Mouse (Mus musculus): ENCODE data around the gene Dpt.

Dpt gene

DNA sequence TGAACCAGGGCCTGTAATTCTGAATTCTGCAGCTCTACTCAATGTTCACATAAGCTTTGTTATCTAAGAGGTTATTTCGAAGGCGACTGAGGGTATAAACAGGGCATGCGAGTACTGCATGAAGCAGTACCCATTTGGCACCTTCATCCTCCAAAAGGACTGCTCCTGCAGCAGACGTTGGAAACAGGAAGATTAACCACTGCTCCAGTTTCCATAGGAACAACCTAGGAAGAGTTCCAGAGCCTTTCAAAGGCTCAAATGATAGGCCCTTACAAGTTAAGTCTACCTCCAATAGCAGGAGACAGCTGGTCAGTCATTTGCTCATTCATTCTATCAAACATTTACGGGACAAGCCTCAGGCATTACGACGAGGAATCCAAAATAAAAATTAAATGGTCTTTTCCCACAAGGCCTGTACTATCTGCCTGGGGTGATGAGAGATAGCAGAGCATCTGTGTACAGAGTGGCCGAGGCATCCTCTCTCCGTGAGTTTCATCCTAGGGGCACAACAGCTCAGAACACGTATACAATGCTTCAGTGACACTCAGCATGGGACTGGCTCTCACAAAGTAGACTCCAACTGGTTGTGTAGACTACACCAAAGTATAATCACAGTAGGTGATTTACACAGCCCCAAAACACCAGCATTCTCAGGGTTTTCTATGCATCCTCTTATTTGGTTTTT, 8.4 kb downstream of the Dpt start:
- TF ChIP-seq NANOG (IDR thresholded peaks at IDR 0.05; ENCODE audit: borderline replicate concordance, low read length) (no peak), CTCF (conservative IDR thresholded peaks at IDR 0.05; ENCODE audit: low read length) (no peak), POU5F1 (IDR thresholded peaks at IDR 0.05; ENCODE audit: borderline replicate concordance, low read length) (no peak)
- Histone ChIP-seq H3K27me3 (ENCODE audit: insufficient read depth, low read length) (no peaks in the 10 kb centered on the region), H3K9me3 (ENCODE audit: low read length) (0 out of 2 replicates have a peak, but pooled peaks cover 2% of the 10 kb centered on the region), H3K36me3 (ENCODE audit: insufficient read depth, low read length) (no peaks in the 10 kb centered on the region), H3K4me3 (replicated peaks; ENCODE audit: low read length) (no peak overlapping the region), H3K4me1 (replicated peaks; ENCODE audit: low read depth, low read length) (no peaks in the 10 kb centered on the region)

DNA sequence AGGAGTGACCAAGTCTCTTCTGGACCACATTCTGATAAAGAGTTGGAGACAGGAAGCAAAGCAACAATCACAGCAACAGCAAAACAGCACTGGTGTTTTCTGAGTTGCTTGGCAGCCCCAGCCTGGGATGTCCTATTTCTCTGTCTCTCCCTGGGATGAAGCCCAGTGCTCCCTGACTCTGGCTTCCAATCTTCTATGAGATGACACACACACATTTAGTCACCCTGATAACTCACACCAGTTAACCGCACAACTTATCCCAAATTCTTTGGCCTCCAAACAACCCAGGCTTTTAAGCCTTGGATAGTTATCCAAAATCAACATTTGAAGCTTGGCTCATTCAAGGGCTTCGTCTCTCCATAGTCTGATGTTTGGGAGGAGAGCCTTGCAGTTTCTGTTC, 12.9 kb downstream of the Dpt start:
- Histone ChIP-seq H3K36me3 (ENCODE audit: insufficient read depth, low read length) (no peaks in the 10 kb centered on the region), H3K27me3 (ENCODE audit: insufficient read depth, low read length) (no peaks in the 10 kb centered on the region), H3K4me1 (replicated peaks; ENCODE audit: low read depth, low read length) (no peaks in the 10 kb centered on the region), H3K4me3 (replicated peaks; ENCODE audit: low read length) (no peak overlapping the region), H3K9me3 (ENCODE audit: low read length) (peaks cover 13% of the 10 kb centered on the region)
- no peak for TF ChIP-seq CTCF (conservative IDR thresholded peaks at IDR 0.05; ENCODE audit: low read length)
- TF ChIP-seq NANOG (IDR thresholded peaks at IDR 0.05; ENCODE audit: borderline replicate concordance, low read length) = no peak
- TF ChIP-seq POU5F1 (IDR thresholded peaks at IDR 0.05; ENCODE audit: borderline replicate concordance, low read length) = no peak

DNA sequence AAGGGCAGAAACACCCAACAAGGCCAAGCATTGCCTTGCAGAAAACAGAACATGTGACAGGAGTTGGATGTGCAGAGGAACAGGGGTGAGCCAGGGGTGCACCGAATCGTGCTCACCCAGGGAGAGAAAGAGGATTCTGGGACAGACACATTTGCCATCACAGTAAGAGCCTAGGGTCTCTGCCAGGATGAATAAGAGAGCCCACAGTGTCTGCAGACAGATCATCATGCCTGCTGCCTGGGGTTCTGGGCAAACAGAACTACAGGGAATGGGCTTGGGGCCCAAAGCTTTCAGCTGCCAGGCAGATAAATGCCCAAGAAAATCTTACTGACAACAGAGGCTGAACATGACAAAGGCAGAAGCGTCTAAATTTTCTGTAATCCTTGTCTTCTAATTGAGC, 14.9 kb downstream of the Dpt start:
- Histone ChIP-seq H3K4me1 (replicated peaks; ENCODE audit: low read depth, low read length) (no peaks in the 10 kb centered on the region), H3K27me3 (ENCODE audit: insufficient read depth, low read length) (no peaks in the 10 kb centered on the region), H3K9me3 (ENCODE audit: low read length) (peaks cover 13% of the 10 kb centered on the region), H3K36me3 (ENCODE audit: insufficient read depth, low read length) (no peaks in the 10 kb centered on the region), H3K4me3 (replicated peaks; ENCODE audit: low read length) (no peak overlapping the region)
- no peak for TF ChIP-seq POU5F1 (IDR thresholded peaks at IDR 0.05; ENCODE audit: borderline replicate concordance, low read length)
- no peak for TF ChIP-seq CTCF (conservative IDR thresholded peaks at IDR 0.05; ENCODE audit: low read length)
- TF ChIP-seq NANOG (IDR thresholded peaks at IDR 0.05; ENCODE audit: borderline replicate concordance, low read length) = no peak

DNA sequence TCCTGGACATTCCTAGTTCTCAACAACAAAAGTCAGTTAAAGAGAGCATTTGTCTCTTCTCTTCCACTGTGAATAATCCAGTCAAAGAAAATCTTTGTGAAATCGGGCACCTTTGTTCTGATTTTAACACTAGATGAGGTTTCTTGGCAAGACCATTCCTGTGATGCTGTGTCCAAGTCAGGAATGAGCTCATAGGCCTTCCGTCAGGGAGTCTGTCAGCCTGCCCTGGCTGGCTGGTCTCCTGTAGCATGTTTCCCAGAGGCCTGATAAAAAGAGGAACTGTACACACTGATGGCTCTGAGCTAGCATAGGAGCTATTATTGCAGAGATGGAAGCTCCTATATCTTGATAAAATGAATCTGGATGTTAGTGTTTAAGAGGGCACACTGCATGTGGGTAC, 17.8 kb downstream of the Dpt start:
- Histone ChIP-seq H3K27me3 (ENCODE audit: insufficient read depth, low read length) (no peaks in the 10 kb centered on the region), H3K4me3 (replicated peaks; ENCODE audit: low read length) (no peak overlapping the region), H3K9me3 (ENCODE audit: low read length) (peaks cover 13% of the 10 kb centered on the region), H3K4me1 (replicated peaks; ENCODE audit: low read depth, low read length) (no peaks in the 10 kb centered on the region), H3K36me3 (ENCODE audit: insufficient read depth, low read length) (no peaks in the 10 kb centered on the region)
- no peak for TF ChIP-seq NANOG (IDR thresholded peaks at IDR 0.05; ENCODE audit: borderline replicate concordance, low read length)
- no peak for TF ChIP-seq CTCF (conservative IDR thresholded peaks at IDR 0.05; ENCODE audit: low read length)
- TF ChIP-seq POU5F1 (IDR thresholded peaks at IDR 0.05; ENCODE audit: borderline replicate concordance, low read length) = no peak

DNA sequence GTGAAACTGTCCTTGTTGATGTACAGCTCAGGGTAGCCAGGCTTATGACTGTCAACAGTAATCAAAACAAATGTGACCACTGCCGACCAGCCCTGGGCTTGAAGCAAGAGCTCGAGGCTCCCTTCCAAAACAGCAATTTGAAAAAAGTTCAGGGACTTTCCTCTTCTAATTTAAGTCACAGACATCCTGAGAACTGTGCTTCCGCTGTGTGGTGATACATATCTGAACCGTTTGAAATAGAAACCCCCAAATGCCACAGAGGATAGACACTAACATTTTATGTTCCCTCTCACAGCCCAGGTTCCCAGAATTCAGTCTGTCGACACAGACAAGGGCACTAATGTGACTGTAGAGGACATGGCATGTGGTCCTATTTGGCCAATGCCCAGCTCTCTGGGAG, 18.9 kb downstream of the Dpt start:
- H3K9me3 ChIP-seq (ENCODE audit: low read length) = peaks cover 7% of the 10 kb centered on the region
- TF ChIP-seq NANOG (IDR thresholded peaks at IDR 0.05; ENCODE audit: borderline replicate concordance, low read length) (no peak), CTCF (conservative IDR thresholded peaks at IDR 0.05; ENCODE audit: low read length) (no peak), POU5F1 (IDR thresholded peaks at IDR 0.05; ENCODE audit: borderline replicate concordance, low read length) (no peak)
- H3K4me3 ChIP-seq (replicated peaks; ENCODE audit: low read length) = no peak overlapping the region
- H3K4me1 ChIP-seq (replicated peaks; ENCODE audit: low read depth, low read length) = no peaks in the 10 kb centered on the region
- no peaks in the 10 kb centered on the region for H3K27me3 ChIP-seq (ENCODE audit: insufficient read depth, low read length)
- H3K36me3 ChIP-seq (ENCODE audit: insufficient read depth, low read length) = no peaks in the 10 kb centered on the region

DNA sequence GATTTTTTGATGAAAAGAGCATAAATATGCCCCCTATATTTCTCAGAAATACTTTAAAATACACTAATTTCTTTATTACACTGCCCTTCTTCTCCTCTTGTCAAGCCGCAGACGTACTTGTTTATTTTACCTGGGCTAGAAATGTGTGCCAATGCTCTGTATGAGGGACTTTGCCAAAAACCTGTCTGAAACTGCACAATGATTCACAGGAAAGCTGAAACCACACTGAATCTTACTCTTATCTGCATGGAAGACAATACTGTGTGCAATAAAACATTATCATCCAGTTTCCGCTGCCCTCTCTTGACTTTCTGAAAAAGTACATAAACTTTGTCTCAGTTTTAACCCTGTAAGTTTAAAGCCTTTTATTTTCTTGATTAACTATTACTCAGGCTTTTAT, 20.9 kb downstream of the Dpt start:
- Histone ChIP-seq H3K36me3 (ENCODE audit: insufficient read depth, low read length) (no peaks in the 10 kb centered on the region), H3K9me3 (ENCODE audit: low read length) (no peaks in the 10 kb centered on the region), H3K4me3 (replicated peaks; ENCODE audit: low read length) (no peak overlapping the region), H3K27me3 (ENCODE audit: insufficient read depth, low read length) (no peaks in the 10 kb centered on the region), H3K4me1 (replicated peaks; ENCODE audit: low read depth, low read length) (no peaks in the 10 kb centered on the region)
- TF ChIP-seq CTCF (conservative IDR thresholded peaks at IDR 0.05; ENCODE audit: low read length) (no peak), NANOG (IDR thresholded peaks at IDR 0.05; ENCODE audit: borderline replicate concordance, low read length) (no peak), POU5F1 (IDR thresholded peaks at IDR 0.05; ENCODE audit: borderline replicate concordance, low read length) (no peak)

DNA sequence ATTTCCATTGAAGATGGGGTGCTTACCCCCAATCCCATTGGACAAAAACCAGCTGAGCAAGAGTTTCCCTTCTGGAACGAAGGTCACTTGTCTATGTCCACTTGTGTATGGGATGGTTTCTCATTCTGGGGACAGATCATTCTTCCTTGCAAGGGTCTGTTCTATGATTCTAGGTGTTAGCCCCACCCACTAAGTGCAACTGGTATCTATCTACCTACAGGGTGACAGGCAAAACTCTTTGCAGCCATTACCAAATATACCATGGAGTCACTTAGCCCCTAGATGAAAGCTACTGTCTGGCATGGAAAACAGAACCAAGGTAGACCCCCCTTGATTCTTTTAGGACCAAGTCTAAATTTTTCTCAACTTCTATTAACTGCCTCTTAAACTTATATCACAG, 24.9 kb downstream of the Dpt start:
- H3K9me3 ChIP-seq (ENCODE audit: low read length) = no peaks in the 10 kb centered on the region
- no peaks in the 10 kb centered on the region for H3K36me3 ChIP-seq (ENCODE audit: insufficient read depth, low read length)
- H3K4me1 ChIP-seq (replicated peaks; ENCODE audit: low read depth, low read length) = no peaks in the 10 kb centered on the region
- H3K4me3 ChIP-seq (replicated peaks; ENCODE audit: low read length) = no peak overlapping the region
- H3K27me3 ChIP-seq (ENCODE audit: insufficient read depth, low read length) = no peaks in the 10 kb centered on the region
- TF ChIP-seq CTCF (conservative IDR thresholded peaks at IDR 0.05; ENCODE audit: low read length) (no peak), NANOG (IDR thresholded peaks at IDR 0.05; ENCODE audit: borderline replicate concordance, low read length) (no peak), POU5F1 (IDR thresholded peaks at IDR 0.05; ENCODE audit: borderline replicate concordance, low read length) (no peak)

DNA sequence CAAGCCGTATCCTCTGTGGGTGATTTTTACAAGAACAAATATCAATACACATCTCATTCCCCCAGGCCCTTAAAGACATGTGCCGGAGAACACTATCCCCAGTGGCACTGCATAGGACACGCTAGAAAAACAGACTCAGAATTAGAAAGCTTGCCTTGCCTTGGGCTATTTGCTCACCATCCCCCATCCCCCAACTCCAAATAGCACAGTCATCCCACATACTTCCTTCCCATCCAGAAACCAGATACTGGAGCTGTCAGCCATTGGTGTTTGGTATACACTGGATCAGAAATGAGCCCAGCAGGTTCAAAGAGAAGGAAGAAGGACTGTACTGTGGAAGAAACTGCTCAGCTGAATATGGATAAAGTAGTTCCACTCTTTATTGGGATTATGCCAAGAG, 25.4 kb downstream of the Dpt start:
- TF ChIP-seq NANOG (IDR thresholded peaks at IDR 0.05; ENCODE audit: borderline replicate concordance, low read length) = no peak
- TF ChIP-seq CTCF (conservative IDR thresholded peaks at IDR 0.05; ENCODE audit: low read length) = no peak
- TF ChIP-seq POU5F1 (IDR thresholded peaks at IDR 0.05; ENCODE audit: borderline replicate concordance, low read length) = no peak

DNA sequence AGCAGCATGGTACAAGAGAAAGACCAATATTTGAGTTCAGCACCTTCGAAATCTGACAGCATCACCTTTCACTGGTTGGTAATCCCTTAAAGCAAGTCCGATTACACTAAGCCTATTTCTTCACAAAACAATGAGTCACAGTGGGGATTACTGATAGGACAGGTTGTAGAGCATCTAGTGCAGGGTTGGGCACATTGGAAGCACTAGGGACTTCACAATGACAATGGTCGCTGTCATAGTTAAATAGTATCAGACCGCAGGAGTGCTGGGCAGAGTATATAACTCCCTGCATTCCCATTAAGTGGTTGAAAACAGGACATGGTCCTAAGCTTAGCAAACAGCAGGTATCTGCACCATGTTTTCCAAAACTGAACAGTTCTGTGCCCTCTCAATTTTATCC, 25.8 kb downstream of the Dpt start:
- Histone ChIP-seq H3K27me3 (ENCODE audit: insufficient read depth, low read length) (no peaks in the 10 kb centered on the region), H3K9me3 (ENCODE audit: low read length) (no peaks in the 10 kb centered on the region), H3K4me3 (replicated peaks; ENCODE audit: low read length) (no peak overlapping the region), H3K36me3 (ENCODE audit: insufficient read depth, low read length) (no peaks in the 10 kb centered on the region), H3K4me1 (replicated peaks; ENCODE audit: low read depth, low read length) (no peaks in the 10 kb centered on the region)
- TF ChIP-seq NANOG (IDR thresholded peaks at IDR 0.05; ENCODE audit: borderline replicate concordance, low read length) (no peak), POU5F1 (IDR thresholded peaks at IDR 0.05; ENCODE audit: borderline replicate concordance, low read length) (no peak), CTCF (conservative IDR thresholded peaks at IDR 0.05; ENCODE audit: low read length) (no peak)

More for the DNA sequence above, 25.4 kb downstream of the Dpt start:
- no peaks in the 10 kb centered on the region for H3K9me3 ChIP-seq (ENCODE audit: low read length)
- no peaks in the 10 kb centered on the region for H3K4me1 ChIP-seq (replicated peaks; ENCODE audit: low read depth, low read length)
- no peaks in the 10 kb centered on the region for H3K36me3 ChIP-seq (ENCODE audit: insufficient read depth, low read length)
- H3K27me3 ChIP-seq (ENCODE audit: insufficient read depth, low read length) = no peaks in the 10 kb centered on the region
- no peak overlapping the region for H3K4me3 ChIP-seq (replicated peaks; ENCODE audit: low read length)

Data from E14TG2a.4 (cell line).